Mouse (Mus musculus) limb, embryonic 14.5 days (tissue): Measurements from ENCODE around the gene Cald1. TPM values are rescaled to one million over a fixed set of nuclear protein-coding genes. Genes with fewer than 3 reads are reported as not detected.

Source experiments
- ATAC-seq: fragments of 200-750 bp; cut with Nextera tagmentation; 2 replicates; pipeline ENCODE4 v1.8.0; 2017; ENCODE audit warnings: low read depth, moderate number of reproducible peaks, moderate TSS enrichment; ENCODE audit not compliant: low FRiP score
- DNase-seq: peaks from one replicate; pipeline ENCODE4 v3.0.0-alpha.2; 2015; ENCODE audit warnings: low spot score
- H3K27ac ChIP-seq: fragments of 300-500 bp; sonication (generic); replicated peaks from 2 replicates; pipeline ENCODE4 v1.5.1; 2014; ENCODE audit warnings: low read depth, mild to moderate bottlenecking, low read length, moderate library complexity, mixed read lengths
- H3K27me3 ChIP-seq: fragments of 300-500 bp; sonication (generic); 2 replicates; pipeline ENCODE4 v1.6.1; 2014; ENCODE audit warnings: low read length, mixed read lengths; ENCODE audit not compliant: control insufficient read depth, insufficient read depth
- H3K36me3 ChIP-seq: fragments of 300-500 bp; sonication (generic); 2 replicates; pipeline ENCODE4 v1.6.1; 2014; ENCODE audit warnings: mild to moderate bottlenecking, low read length, moderate library complexity, mixed read lengths; ENCODE audit not compliant: control insufficient read depth, insufficient read depth
- H3K4me1 ChIP-seq: fragments of 300-500 bp; sonication (generic); 2 replicates; pipeline ENCODE4 v1.6.1; 2014; ENCODE audit warnings: antibody characterized with exemption, low read length, mixed read lengths; ENCODE audit not compliant: control insufficient read depth, insufficient read depth
- H3K4me2 ChIP-seq: fragments of 300-500 bp; sonication (generic); replicated peaks from 2 replicates; pipeline ENCODE4 v1.6.1; 2014; ENCODE audit warnings: low read depth, mild to moderate bottlenecking, low read length, moderate library complexity; ENCODE audit not compliant: severe bottlenecking
- H3K4me3 ChIP-seq: fragments of 300-500 bp; sonication (generic); replicated peaks from 2 replicates; pipeline ENCODE4 v1.5.1; 2014; ENCODE audit warnings: low read length
- H3K9ac ChIP-seq: fragments of 300-500 bp; sonication (generic); 2 replicates; pipeline ENCODE4 v1.6.1; 2014; ENCODE audit warnings: mild to moderate bottlenecking, low read depth, low read length, moderate library complexity; ENCODE audit not compliant: severe bottlenecking
- H3K9me3 ChIP-seq: fragments of 300-500 bp; sonication (generic); 2 replicates; pipeline ENCODE4 v1.6.1; 2016; ENCODE audit warnings: low read length; ENCODE audit not compliant: control insufficient read depth
- POLR2A ChIP-seq: fragments of 200-500 bp; IDR thresholded peaks from 2 replicates; pipeline ENCODE4 v1.8.0; 2012; ENCODE audit warnings: inconsistent platforms, mild to moderate bottlenecking, moderate library complexity, borderline replicate concordance; ENCODE audit not compliant: insufficient read depth, insufficient read length; ENCODE audit errors: extremely low read depth
- WGBS: fragments of 180-500 bp; shearing (Covaris S2); extraction: QIAGEN DNeasy Blood & Tissue Kit; methylation state at CpG from one replicate; pipeline ENCODE4 v1.1.7; 2014; 5-methylcytosine and 5-hydroxymethylcytosine counted together
- polyA plus RNA-seq, 2 experiments: library from polyadenylated mRNA; depleted of rRNA in 1 of 2; stranded (reverse) in 1 of 2; unstranded in 1 of 2; fragments of >200 nt; fragmentation: Nextera tagmentation in 1 of 2; extraction: Ambion mirVana in 1 of 2; gene quantifications; 2 replicates each; pipeline versions ENCODE4 v1.2.1 to v1.2.3; 2012 to 2014

Cald1 gene
- polyA plus RNA-seq, 2 experiments, result 127 to 231 TPM

DNA sequence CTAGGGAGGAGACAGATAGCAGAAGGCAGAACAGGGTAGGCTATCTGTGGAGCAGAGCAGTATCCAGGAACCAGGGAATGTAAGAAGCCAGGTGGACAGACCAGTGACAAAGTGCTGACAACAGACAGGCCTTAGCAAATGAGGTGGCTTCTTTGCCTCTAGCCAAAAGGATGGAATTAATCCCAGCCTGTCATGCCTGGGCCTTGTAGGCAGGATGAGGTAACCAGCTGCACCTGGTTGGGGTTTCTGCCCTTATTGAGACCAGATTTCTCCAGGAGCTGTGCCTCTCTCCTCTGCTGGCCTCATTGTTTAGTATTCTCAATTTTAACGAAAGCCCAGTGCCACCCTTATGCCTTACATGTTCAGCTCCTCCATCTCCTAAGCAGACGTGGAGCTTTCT, 3.8 kb downstream of the Cald1 start:
- Histone ChIP-seq H3K9ac (no peak overlapping the region), H3K4me2 (no peak overlapping the region), H3K27ac (no peak overlapping the region), H3K4me1 (peaks cover 50% of the 10 kb centered on the region), H3K9me3 (no peaks in the 10 kb centered on the region), H3K4me3 (no peak overlapping the region), H3K36me3 (no peaks in the 10 kb centered on the region), H3K27me3 (no peaks in the 10 kb centered on the region)
- TF ChIP-seq POLR2A, result no peak
- 26% methylated on average over 2 of the region's 2 CpGs for WGBS
- ATAC-seq (no peak), DNase-seq (no peak)

DNA sequence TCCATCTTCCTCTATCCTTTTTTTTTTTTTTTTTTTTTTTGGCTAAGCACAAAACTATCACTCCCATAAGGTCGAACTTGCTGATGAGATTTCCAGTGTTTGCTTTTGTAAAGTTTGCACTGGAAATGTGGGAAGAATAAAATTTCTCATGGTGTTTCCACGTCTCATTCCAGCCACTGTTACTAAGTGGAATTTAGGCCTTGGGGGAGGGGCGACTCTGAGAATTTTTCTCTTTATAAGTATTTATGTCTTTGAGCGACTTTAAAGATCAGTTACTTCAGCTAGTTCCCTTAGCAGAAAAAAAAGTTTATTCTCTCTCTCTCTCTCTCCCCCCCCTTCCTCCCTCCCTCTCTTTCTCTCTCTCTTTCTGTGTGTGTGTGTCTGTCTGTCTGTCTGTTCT, 8.1 kb downstream of the Cald1 start:
- no peak overlapping the region for H3K4me2 ChIP-seq
- H3K4me3 ChIP-seq, result no peak overlapping the region
- no peak for TF ChIP-seq POLR2A
- no peaks in the 10 kb centered on the region for H3K27me3 ChIP-seq
- no peaks in the 10 kb centered on the region for H3K36me3 ChIP-seq
- ATAC-seq (peak; percentile 45), DNase-seq (peak; percentile 82)
- H3K9ac ChIP-seq, result no peak overlapping the region
- peak overlapping the region; percentile 34; the same call in 1 of the 2 replicates for H3K27ac ChIP-seq
- WGBS, result 31% methylated on average over 4 of the region's 4 CpGs
- no peaks in the 10 kb centered on the region for H3K9me3 ChIP-seq
- H3K4me1 ChIP-seq, result peaks cover 49% of the 10 kb centered on the region

DNA sequence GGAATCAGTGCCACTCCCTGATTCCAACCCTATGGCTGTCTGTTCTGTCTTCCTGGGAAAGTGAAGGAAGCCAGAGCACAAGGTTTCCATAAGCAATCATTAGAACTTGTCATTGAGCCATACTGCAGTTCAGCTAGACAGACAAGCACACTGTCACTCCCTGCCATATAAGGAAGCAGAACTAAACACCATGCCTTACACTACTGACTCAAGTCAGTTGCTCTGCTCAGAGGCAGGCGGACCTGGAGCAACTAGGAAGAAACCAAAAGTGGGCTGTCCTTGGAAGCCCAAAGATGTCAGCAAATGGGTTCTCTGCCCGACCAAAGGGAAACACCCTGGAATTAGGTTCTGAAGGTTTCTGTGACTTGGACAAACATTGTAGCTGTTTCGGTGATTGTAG, 10.3 kb downstream of the Cald1 start:
- DNase-seq, result no peak

DNA sequence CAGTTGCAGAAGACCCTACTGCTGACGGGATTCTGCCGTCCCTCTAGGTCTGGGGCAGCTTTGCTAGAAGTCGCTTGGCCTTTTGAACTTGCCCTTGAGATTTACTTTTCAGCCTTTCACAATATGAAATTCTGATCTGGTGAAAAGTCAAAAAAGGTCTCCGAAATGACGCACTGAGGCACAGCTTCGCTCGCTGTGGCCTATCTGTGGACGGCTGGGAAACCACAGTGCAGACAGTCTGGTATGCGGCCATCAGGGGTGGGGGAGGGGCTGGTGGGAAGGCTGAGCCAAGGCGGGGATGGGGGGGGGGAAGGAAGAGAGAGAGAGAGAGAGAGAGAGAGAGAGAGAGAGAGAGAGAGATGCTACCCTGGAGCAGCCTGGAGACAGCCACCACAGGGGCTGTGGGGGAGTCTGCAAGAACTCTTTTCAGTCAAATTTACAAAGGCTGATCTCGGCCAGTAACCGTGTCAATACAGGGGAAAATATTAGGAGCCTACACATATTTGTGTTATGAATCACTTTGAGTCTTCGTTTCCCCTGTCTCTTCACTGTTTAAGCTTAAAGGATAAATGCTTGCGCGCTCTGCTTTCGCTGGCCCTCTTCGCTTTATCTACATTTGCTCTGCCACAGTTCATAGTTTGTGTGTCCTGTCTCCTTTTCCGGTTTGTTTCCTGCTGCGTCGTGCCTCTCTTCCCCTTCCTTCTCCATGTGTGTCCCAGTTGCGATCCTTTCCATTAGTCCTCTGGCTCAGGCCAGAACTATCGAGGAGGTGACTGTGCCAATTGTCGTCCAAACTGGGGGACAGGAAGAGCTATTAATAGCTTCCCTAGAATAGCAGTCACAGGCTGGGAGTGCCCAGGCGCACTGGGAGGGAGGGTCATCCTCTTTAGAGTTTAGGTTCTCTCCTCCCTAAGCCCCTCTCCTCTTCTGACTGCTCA, 11.9 kb downstream of the Cald1 start:
- no peak for DNase-seq

More for the DNA sequence above, 10.3 kb downstream of the Cald1 start:
- Histone ChIP-seq H3K27me3 (no peaks in the 10 kb centered on the region), H3K9ac (no peak overlapping the region), H3K4me1 (peaks cover 58% of the 10 kb centered on the region), H3K27ac (no peak overlapping the region), H3K4me2 (no peak overlapping the region), H3K9me3 (no peaks in the 10 kb centered on the region), H3K36me3 (no peaks in the 10 kb centered on the region), H3K4me3 (no peak overlapping the region)
- WGBS, result 82% methylated on average over 3 of the region's 3 CpGs
- no peak for ATAC-seq
- no peak for TF ChIP-seq POLR2A

DNA sequence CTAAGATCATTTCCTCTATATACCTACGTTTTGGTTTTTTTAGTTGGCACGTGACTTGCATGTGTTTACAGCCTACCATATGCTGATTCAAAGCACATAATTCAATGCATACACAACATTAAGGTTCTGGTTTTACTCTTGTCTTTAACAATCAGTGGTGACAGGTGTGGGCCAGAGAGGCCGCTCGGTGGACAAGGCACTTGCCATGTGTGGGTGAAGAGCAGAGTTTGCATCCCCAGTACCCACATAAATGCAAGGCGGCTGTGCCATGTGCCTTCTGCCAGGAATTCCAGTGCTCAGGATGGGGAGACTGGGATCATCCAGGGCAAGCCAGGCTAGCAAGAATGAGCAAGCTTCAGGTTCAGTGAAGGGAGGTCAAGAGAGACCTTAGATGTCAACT, 14.8 kb downstream of the Cald1 start:
- no peak overlapping the region for H3K27ac ChIP-seq
- H3K9me3 ChIP-seq, result no peaks in the 10 kb centered on the region
- no peaks in the 10 kb centered on the region for H3K36me3 ChIP-seq
- no peak for DNase-seq
- no peak overlapping the region for H3K4me3 ChIP-seq
- H3K9ac ChIP-seq, result no peak overlapping the region
- H3K27me3 ChIP-seq, result no peaks in the 10 kb centered on the region
- TF ChIP-seq POLR2A, result no peak
- no peak overlapping the region for H3K4me2 ChIP-seq
- no peak for ATAC-seq
- H3K4me1 ChIP-seq, result peaks cover 50% of the 10 kb centered on the region
- 47% methylated on average over 5 of the region's 5 CpGs for WGBS

More for the DNA sequence above, 11.9 kb downstream of the Cald1 start:
- Histone ChIP-seq H3K27me3 (no peaks in the 10 kb centered on the region), H3K4me1 (peaks cover 65% of the 10 kb centered on the region), H3K36me3 (no peaks in the 10 kb centered on the region), H3K9me3 (no peaks in the 10 kb centered on the region), H3K9ac (no peak overlapping the region), H3K27ac (peak overlapping the region; percentile 67), H3K4me2 (peak overlapping the region; percentile 26; the same call in 1 of the 2 replicates), H3K4me3 (no peak overlapping the region)
- WGBS, result 46% methylated on average over 24 of the region's 24 CpGs
- no peak for TF ChIP-seq POLR2A
- ATAC-seq, result peak; percentile 48
